Mouse (Mus musculus) ovary, adult 10 weeks (tissue): Measurements from ENCODE around the gene Syna. TPM values are rescaled to one million over a fixed set of nuclear protein-coding genes. Genes with fewer than 3 reads are reported as not detected.

Experiments
- polyA plus RNA-seq: library from polyadenylated mRNA; stranded (reverse); fragments of 350-450 nt; fragmentation: Illumina TruSeq; extraction: RNeasy Lipid Tissue Mini Kit (QIAGEN cat#74804); gene quantifications from one replicate; pipeline ENCODE4 v1.2.3, GENCODE M21; 2014

Gene Syna
- not detected for polyA plus RNA-seq

DNA sequence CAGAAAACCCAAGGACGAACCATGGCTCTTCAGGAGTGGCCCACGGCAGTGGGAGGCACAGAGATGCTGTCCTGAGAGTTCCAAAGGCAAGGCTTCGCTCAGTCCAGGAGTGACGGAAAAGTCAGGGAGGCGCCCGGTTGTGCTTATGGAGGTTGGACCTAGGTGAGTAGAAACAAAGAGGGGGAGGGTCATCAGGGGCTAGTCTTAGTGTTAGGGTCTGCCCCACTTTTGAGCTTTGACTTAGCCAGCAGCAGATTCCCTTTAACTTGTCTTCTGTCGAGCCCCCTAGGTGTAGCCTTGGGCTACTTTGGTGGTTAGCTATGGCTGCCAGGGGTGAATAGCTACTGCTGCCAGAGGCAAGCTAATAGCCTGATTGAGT lies at the start of gene Syna:
Gene Syna (minus strand): TSS at position 101 of the 379 bp plus-strand sequence.

DNA sequence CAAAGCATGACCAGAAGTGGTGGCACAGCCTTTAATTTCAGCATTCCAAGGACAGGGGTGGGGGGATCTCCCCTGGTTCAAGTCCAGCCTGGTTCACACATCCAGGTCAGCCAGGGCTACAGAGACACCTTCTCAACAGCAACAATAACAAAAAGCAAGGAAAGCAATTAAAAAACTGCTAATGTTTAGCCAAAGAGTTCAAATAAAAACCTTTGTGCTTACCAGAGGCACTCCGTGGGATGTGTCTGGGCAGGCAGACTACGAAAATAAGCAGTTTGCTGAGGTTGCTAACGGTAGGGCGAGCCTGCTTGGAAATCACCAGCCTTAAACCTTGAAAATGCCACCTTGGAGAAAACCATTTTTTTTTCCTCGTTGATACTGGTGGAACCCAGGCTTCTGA lies 21.2 kb upstream of the Syna start, which contains the start of gene Rfc2:
Gene Rfc2 (plus strand): TSS at position 221 of the 400 bp plus-strand sequence.

DNA sequence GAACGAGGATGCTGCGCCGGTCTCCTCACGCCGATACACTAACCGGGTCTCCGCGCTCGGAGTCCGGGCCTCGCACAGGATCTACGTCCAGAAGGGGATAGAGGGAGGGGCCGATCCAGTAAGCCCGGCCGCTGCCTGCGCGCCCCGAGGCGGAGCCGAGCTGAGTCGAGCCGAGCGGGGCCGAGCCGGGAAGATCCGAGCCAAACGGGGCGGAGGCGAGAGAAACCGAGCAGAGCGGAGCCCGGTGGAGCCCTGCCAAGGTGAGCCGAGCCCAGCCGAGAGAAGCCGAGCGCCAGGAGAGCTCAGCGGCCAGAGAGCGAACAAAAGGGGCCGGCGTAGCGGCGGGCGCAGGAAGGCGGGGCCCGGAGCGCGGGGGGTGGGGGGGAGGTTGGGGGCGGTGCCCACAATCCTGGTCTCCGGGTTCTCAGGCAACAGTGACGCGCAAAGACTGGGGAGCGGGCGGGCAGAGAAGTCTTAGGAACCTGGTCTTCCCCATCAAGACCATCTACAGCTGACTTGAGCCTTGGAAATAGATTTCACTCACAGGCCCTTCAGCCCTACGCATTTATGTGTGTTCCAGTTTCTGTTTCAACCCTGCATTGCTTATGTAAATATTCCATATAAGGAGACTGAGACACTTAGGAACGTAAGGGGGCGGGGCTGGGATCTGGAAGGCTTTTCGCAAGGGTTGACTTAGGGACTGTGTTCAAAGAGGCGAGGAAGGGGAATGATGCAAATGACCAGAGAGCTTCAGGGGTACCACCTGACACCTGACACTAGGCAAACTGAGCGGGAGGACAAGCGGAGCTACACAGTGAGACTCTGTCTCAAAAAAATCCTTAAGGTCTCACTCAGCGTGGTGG lies 7.6 kb downstream of the Syna start, which contains the start of gene Clip2:
Gene Clip2 (minus strand): TSS at position 325 of the 863 bp plus-strand sequence.

Other genes with a start within 250 kb of the Syna start
- gene Gtf2i, start 245.4 kb downstream of the Syna start, polyA plus RNA-seq: 150 TPM
- gene Gtf2ird1, start 103.5 kb downstream of the Syna start, polyA plus RNA-seq: 8.1 TPM
- gene Clip2, start 7.7 kb downstream of the Syna start, polyA plus RNA-seq: 0.48 TPM
- gene Rfc2, start 21.2 kb upstream of the Syna start, polyA plus RNA-seq: 7.3 TPM
- gene Lat2, start 54.9 kb upstream of the Syna start, polyA plus RNA-seq: 2.7 TPM
- 115 TPM for gene Eif4h, start 79.3 kb upstream of the Syna start, polyA plus RNA-seq
- 0.34 TPM for gene Limk1, start 128.4 kb upstream of the Syna start, polyA plus RNA-seq
- 3.2 TPM for gene Eln, start 187.2 kb upstream of the Syna start, polyA plus RNA-seq